Mouse (Mus musculus) small intestine, adult 2 months (tissue): ENCODE measurements around the gene Gm49392.
"Not testable (repeated sequence)": the region's sequence is repeated elsewhere in the genome, so short reads cannot be mapped to it uniquely, and the experiment has no call there.

ENCODE experiments used
- CTCF ChIP-seq: fragments of 200-500 bp; IDR thresholded peaks from 2 replicates; pipeline ENCODE4 v1.5.1; 2012; ENCODE audit warnings: low read depth, mild to moderate bottlenecking, control low read depth, inconsistent platforms, low read length, moderate library complexity, mixed read lengths; ENCODE audit not compliant: insufficient replicate concordance, insufficient read length; ENCODE audit errors: extremely low read depth
- POLR2A ChIP-seq: fragments of 200-500 bp; IDR thresholded peaks from 2 replicates; pipeline ENCODE4 v1.6.1; 2012; ENCODE audit warnings: low read depth, mild to moderate bottlenecking, control low read depth, inconsistent platforms, low read length, moderate library complexity

- not testable (repeated sequence) for TF ChIP-seq CTCF, POLR2A
Measured at GRCm38 (mm10) chr13:60935490-60935889, 38.8 kb upstream of the Gm49392 start, which contains the start of gene Gm49393.
